Mouse (Mus musculus): ENCODE data around the gene Ndufs7.
A peak's percentile ranks its signal among the peaks of the same experiment; 100 is the strongest.

Gene Ndufs7

GRCm38 (mm10) chr10:80262169-80262568 is 13.2 kb downstream of the Ndufs7 start:
- no peak for DNase-seq (ENCODE audit: low read depth, low spot score)

GRCm38 (mm10) chr10:80262776-80263365 is 13.9 kb downstream of the Ndufs7 start:
- no peak for DNase-seq (ENCODE audit: low read depth, low spot score)

GRCm38 (mm10) chr10:80264341-80265148 is 15.6 kb downstream of the Ndufs7 start:
- peak; percentile 97 for DNase-seq (ENCODE audit: low read depth, low spot score)

GRCm38 (mm10) chr10:80265149-80265486 is 16.2 kb downstream of the Ndufs7 start:
- DNase-seq (ENCODE audit: low read depth, low spot score): no peak

GRCm38 (mm10) chr10:80270099-80270498 is 21.2 kb downstream of the Ndufs7 start:
- no peak for DNase-seq (ENCODE audit: low read depth, low spot score)

DNA sequence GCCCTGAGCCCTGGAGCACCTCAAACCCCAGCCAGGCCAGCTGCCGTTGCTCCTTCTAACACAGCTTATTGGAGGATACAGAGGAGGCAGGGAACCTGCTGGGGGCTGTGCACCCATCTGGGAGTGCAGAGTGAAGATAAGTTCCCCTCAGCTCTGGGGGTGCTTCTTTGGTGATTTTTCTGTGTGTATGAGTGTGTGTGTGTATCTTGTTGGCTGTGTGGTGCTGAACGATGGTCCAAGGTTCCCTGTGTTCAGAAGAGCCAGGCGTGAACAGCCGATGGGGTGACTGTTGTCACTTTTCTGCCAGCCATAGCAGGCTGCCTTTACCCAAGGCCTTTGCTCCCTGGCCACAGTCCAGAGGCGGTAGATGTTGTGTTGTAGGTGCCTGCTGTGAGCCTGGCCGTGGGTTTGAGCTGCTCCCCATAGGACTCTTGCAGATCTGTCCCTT is 21.8 kb downstream of the Ndufs7 start:
- DNase-seq (ENCODE audit: low read depth, low spot score): no peak

DNA sequence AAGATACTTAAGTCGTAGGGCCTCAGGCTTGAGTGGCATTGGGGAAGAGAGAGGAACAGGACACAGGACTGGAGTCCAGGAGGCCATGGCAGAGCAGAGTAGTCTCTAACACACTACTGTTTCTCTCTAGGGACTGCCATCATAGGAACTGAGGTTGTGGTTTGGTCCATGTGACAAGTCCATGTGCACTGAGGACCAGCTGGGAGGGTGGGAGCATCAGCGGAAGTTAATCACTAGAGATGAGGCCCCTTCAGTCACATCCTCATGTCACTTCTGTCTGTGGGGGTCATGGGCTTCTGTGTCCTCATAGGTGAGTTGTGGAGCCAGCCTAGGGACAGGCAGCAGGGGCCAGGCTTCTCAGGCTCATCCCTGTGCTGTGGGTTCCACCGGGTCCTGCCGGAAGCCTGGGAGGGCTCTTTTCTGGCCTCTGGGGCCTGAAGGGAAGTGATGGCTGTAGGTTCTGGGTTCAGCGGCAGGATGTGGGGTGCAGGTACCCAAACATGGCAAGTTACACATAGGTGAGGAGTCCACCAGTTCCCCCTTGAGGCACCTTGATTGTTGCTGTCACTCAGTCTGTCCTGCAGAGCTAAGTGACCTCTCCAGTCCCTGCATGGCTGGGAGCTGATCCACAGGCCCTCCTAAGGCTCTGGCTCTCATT is 22.4 kb downstream of the Ndufs7 start:
- DNase-seq (ENCODE audit: low read depth, low spot score): no peak

DNA sequence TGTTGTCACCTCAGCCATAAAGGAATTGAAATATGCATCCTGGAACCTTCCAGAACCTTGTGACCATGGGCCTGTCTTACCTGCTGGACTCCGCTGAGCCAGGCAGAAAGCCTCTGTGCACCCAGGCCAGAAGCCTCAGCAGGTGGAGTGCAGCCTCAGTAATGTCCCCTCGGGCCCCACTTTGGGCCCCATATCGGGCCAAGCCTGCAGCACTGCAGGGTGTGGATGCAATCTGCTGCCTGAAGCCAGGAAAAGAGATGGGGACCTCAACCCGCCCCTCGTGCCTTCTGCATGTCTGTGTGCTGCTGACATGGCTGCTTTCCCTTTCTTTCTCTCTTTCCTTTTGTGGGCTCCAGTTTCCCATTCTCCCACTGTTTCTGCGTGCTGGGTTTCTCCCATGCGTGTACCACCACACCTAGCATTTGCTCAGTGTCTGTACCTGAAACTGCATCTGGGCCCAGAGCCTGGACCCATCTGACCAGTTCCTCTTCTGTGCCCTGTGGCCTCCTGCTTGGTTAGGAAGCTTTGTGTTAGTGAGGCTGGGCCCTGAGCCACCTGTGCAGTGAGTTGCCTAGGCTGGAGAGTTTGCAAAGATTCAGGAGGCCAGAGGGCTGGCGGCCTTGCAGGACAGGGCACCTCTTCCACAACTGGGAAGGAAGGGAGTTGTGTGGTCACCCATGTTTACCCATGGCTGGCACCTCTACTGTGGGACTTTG is 23.1 kb downstream of the Ndufs7 start:
- no peak for DNase-seq (ENCODE audit: low read depth, low spot score)

GRCm38 (mm10) chr10:80273847-80274246 is 24.9 kb downstream of the Ndufs7 start:
- no peak for DNase-seq (ENCODE audit: low read depth, low spot score)

- no peak for DNase-seq (ENCODE audit: low read depth, low spot score)
Observed at GRCm38 (mm10) chr10:80276238-80276637, 27.3 kb downstream of the Ndufs7 start.

GRCm38 (mm10) chr10:80278390-80278789 is 29.5 kb downstream of the Ndufs7 start:
- DNase-seq (ENCODE audit: low read depth, low spot score): no peak

GRCm38 (mm10) chr10:80279273-80279672 is 30.4 kb downstream of the Ndufs7 start:
- no peak for DNase-seq (ENCODE audit: low read depth, low spot score)

- DNase-seq (ENCODE audit: low read depth, low spot score): no peak
Observed at GRCm38 (mm10) chr10:80281304-80281703, 32.4 kb downstream of the Ndufs7 start.

DNA sequence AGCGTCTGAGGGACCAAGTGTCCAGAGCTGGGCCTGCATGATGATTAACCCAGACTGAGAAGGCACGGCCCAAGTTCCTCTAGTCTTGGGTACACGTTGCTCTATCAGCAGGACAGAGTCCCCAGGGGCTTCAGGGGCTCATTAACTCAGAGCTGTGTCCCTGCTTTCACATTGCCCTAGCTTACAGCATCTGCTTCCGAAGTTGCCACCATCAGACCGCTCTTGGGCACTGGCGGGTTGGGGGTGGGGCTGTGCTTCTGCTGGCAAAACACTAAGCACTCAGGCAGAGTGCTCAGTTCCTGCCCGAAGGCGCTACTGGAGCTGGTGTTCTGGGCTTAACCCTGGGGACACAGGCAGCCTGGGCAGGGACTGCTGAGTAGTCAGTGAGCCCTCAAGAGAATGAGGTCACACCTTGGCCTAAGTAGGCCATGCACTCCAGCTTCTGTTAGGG is 33.0 kb downstream of the Ndufs7 start:
- DNase-seq (ENCODE audit: low read depth, low spot score): no peak

GRCm38 (mm10) chr10:80282481-80283441 is 33.8 kb downstream of the Ndufs7 start:
- DNase-seq (ENCODE audit: low read depth, low spot score): no peak

DNA sequence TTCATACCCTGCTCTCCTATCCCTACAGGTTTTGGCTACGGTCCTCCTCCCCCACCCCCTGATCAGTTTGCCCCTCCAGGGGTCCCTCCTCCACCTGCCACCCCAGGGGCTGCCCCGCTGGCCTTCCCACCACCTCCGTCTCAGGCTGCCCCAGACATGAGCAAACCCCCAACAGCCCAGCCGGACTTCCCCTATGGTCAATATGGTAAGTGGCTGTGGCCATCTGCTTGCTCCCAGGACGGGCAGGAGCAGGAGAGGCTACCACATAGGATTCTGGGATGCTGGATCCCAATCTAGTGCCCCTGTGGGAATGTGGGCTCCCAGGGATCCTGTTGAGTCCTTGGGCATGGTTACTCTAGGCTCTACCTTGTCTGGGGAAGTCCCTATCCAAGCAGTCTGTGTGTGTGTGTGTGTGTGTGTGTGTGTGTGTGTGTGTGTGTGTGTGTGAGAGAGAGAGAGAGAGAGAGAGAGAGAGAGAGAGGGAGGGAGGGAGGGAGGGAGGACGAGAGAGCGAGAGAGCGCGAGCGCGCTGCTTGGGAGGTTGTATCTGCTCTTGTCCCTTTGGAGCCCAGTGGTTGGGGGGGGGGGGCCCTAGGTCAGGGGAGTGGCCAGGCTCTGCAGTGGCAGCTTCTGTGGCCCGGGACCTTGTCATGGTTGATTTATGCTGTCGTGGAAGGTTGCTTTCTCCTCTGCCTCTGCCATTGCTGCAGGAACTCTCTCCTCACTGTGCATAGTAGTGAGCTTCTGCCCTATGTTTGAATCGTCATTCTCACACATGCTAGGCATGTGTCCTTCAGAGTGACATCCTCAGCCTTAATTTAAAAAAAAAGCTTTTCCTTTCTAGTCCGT is 36.5 kb downstream of the Ndufs7 start:
- DNase-seq (ENCODE audit: low read depth, low spot score): no peak

- no peak for DNase-seq (ENCODE audit: low read depth, low spot score)
Observed at GRCm38 (mm10) chr10:80288097-80288496, 39.2 kb downstream of the Ndufs7 start.

GRCm38 (mm10) chr10:80288657-80289056 is 39.7 kb downstream of the Ndufs7 start:
- DNase-seq (ENCODE audit: low read depth, low spot score): no peak

DNA sequence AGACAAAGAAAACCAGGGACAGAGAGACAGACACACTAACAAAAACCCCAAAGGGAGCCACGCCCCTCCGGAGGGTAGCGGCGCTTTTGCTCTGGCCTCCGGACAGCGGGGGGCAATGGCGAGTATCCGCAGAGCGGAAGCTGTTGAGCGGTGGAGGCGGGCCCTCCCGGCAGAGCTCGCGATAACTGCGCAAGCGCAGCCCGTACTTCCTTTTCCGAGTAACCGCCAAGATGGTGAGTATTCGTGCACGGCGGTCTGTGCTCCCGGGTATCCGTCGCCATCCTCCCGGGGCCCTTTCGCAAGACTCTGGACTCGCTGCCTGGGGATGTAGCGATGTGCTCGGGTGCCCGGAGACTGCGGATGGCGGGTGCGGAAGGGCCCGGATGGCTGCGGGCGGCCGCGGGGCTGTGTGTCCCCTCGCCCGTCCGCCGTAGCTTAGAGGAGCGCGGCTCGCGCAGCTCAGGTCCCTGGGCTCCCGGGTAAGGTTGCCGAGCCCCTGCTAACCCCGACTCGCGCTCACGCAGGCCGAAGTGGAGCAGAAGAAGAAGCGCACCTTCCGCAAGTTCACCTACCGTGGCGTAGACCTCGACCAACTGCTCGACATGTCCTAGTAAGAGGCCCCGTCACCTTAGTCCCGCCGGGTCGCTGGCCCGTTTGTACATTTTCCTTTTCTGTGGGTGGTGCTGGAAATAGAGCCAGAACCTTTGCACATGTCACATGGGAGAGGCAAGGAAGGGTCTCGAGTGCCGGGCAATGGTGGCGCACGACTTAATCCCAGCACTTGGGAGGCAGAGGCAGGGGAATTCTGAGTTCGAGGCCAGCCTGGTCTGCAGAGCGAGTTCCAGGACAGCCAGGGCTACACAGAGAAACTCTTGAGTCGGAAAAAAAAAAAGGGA is 43.6 kb downstream of the Ndufs7 start, which contains the start of gene Rps15:
Rps15 (plus strand) TSS at position 203 of the 896 bp plus-strand sequence.
- peak; percentile 90 for DNase-seq (ENCODE audit: low read depth, low spot score)

Measured in brain, embryonic 18.5 days (tissue).